Comparison of ENCODE assay signal across 25 mouse cellular contexts in the genomic region with DNA sequence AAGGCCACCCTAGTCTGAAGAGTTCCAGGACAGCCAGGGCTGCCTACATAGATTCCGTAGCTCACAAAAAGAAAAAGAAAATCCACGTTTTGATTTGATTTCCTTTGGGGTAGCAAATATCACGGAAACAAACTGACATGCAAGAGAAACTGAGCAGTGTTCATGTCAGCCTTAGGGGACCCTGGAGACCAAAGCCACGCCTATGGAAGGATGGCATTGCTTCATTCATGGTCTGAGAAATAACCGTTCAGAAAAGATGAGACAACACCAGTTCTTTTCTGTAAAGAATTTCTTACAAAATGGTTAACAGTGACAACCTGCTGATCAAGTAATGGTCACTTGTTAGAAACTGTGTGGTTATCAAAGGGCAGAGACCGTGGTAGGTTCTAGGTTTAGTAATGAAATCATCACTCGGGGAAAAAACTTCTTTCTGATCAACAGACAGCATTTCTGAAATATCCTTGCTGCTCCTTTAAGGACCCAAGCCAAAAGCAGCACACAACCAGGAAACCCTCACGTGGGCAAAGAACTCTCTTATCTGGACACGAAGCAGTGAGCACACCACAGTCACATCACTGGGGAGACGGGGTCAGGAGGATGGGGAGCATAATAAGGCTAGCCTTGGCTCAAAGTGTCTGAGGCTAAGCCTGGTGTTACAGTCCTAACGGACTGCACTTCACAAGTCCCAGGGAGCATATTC. TPM values are rescaled to one million over a fixed set of nuclear protein-coding genes. Genes with fewer than 3 reads are reported as not detected.
A peak's percentile ranks its signal among the peaks of the same experiment; 100 is the strongest.
DNase-seq lines count a peak whose midpoint lies in the region; ATAC-seq lines count a peak whose summit lies in the region.
"Had no signal": no experiment of that assay in that cellular context is flagged by ENCODE, and none has a peak within 500 bp of the region (broad histone marks: within the 10 kb centered on the region; RNA-seq: fewer than 3 reads in every experiment).

No protein-coding gene starts in this region.

- peaks cover 99% of the 10 kb centered on the region for H3K36me3 ChIP-seq in heart, embryonic 13.5 days
- H3K36me3 ChIP-seq in liver, embryonic 11.5 days (ENCODE audit: control insufficient read depth, insufficient read depth, low read length) = peaks cover 2% of the 10 kb centered on the region; the same call in 1 of the 2 replicates
- no peaks in the 10 kb centered on the region for H3K36me3 ChIP-seq in liver, embryonic 13.5 days

- H3K27ac ChIP-seq in heart, embryonic 13.5 days (replicated peaks) = peak overlapping the region; percentile 2; the same call in 1 of the 2 replicates
- H3K27ac ChIP-seq in liver, embryonic 11.5 days (ENCODE audit: low read depth, low read length) = no peak overlapping the region
- no peak overlapping the region for H3K27ac ChIP-seq in liver, embryonic 13.5 days
- H3K27ac ChIP-seq: embryonic facial prominence, embryonic 10.5 days; forebrain, embryonic 10.5 days; gastrocnemius, adult 2 months; hindbrain, embryonic 15.5 days; lung, embryonic 15.5 days; midbrain, embryonic 12.5 days had no signal

- H3K9me3 ChIP-seq in heart, embryonic 13.5 days = no peaks in the 10 kb centered on the region
- H3K9me3 ChIP-seq in liver, embryonic 11.5 days (ENCODE audit: control insufficient read depth, low read length) = no peaks in the 10 kb centered on the region
- no peaks in the 10 kb centered on the region for H3K9me3 ChIP-seq in liver, embryonic 13.5 days (replicated peaks)
- H3K9me3 ChIP-seq: embryonic facial prominence, embryonic 10.5 days; forebrain, embryonic 10.5 days; hindbrain, embryonic 15.5 days; lung, embryonic 15.5 days; midbrain, embryonic 12.5 days had no signal

- no peak for DNase-seq in heart, postnatal 10 days
- no peak for DNase-seq in liver, embryonic 11.5 days (ENCODE audit: low spot score)
- DNase-seq in liver = no peak
- no peak for DNase-seq in liver, embryonic 13.5 days
- DNase-seq in B cell, adult 2 months = no peak
- DNase-seq in urinary bladder, adult 2 months (ENCODE audit: low spot score) = no peak
- DNase-seq: adrenal gland, postnatal 36 days; cerebellum, adult 11 months; cerebellum, adult 9-11 months; gastrocnemius, adult 2 months; heart, postnatal 36 days; kidney, adult 9 months; layer of hippocampus, adult 9-11 months; lung, postnatal 4 days; thymus, postnatal 25 days had no signal

- no peak overlapping the region for H3K4me3 ChIP-seq in heart, embryonic 13.5 days
- H3K4me3 ChIP-seq in liver, embryonic 11.5 days (ENCODE audit: low read depth, low read length) = no peak overlapping the region
- H3K4me3 ChIP-seq in liver, embryonic 13.5 days (replicated peaks) = no peak overlapping the region
- H3K4me3 ChIP-seq: embryonic facial prominence, embryonic 10.5 days; forebrain, embryonic 10.5 days; gastrocnemius, adult 2 months; hindbrain, embryonic 15.5 days; lung, embryonic 15.5 days; midbrain, embryonic 12.5 days had no signal

- no peak overlapping the region for H3K9ac ChIP-seq in heart, embryonic 13.5 days
- no peak overlapping the region for H3K9ac ChIP-seq in liver, embryonic 11.5 days (ENCODE audit: low read depth, low read length)
- H3K9ac ChIP-seq in liver, embryonic 13.5 days = no peak overlapping the region
- H3K9ac ChIP-seq: hindbrain, embryonic 15.5 days; lung, embryonic 15.5 days; midbrain, embryonic 12.5 days had no signal

- intact Hi-C loops in heart, postnatal 10 days (cut with DNase I) = no loop called here

- no peak for ATAC-seq in heart, embryonic 13.5 days (ENCODE audit: extremely low read depth, insufficient number of reproducible peaks, low FRiP score, low TSS enrichment)
- ATAC-seq in liver, embryonic 11.5 days (replicated peaks; ENCODE audit: low FRiP score) = peak; percentile 16; the same call in 1 of the 2 replicates
- peak; percentile 32; the same call in 1 of the 2 replicates for ATAC-seq in liver, embryonic 13.5 days (ENCODE audit: low read depth)
- peak; percentile 69 for ATAC-seq in megakaryocyte progenitor cell, adult 5-6 weeks (replicated peaks; ENCODE audit: poor library complexity)
- ATAC-seq: CD4-positive, CD25-positive, alpha-beta regulatory T cell, adult 4 months; Patski had no signal

- no peak overlapping the region for H3K4me2 ChIP-seq in heart, embryonic 13.5 days
- peak overlapping the region; percentile 25; the same call in 1 of the 2 replicates for H3K4me2 ChIP-seq in liver, embryonic 11.5 days
- peak overlapping the region; percentile 29 for H3K4me2 ChIP-seq in liver, embryonic 13.5 days
- H3K4me2 ChIP-seq: heart, embryonic 11.5 days; hindbrain, embryonic 15.5 days; lung, embryonic 15.5 days; midbrain, embryonic 12.5 days had no signal

- 63% methylated on average over 11 of the region's 11 CpGs for WGBS in heart, embryonic 13.5 days
- WGBS in liver, embryonic 11.5 days = 69% methylated on average over 11 of the region's 11 CpGs
- WGBS in liver, embryonic 13.5 days (ENCODE audit: insufficient replicate concordance) = 45% methylated on average over 11 of the region's 11 CpGs

- peaks cover 12% of the 10 kb centered on the region; the same call in 1 of the 2 replicates for H3K4me1 ChIP-seq in heart, embryonic 13.5 days
- H3K4me1 ChIP-seq in liver, embryonic 11.5 days (replicated peaks; ENCODE audit: control insufficient read depth, insufficient read depth, low read length) = peaks cover 7% of the 10 kb centered on the region; the same call in 1 of the 2 replicates
- H3K4me1 ChIP-seq in liver, embryonic 13.5 days (replicated peaks) = peaks cover 10% of the 10 kb centered on the region
- H3K4me1 ChIP-seq: embryonic facial prominence, embryonic 10.5 days; forebrain, embryonic 10.5 days; hindbrain, embryonic 15.5 days; lung, embryonic 15.5 days had no signal

- H3K27me3 ChIP-seq in heart, embryonic 13.5 days (replicated peaks) = no peaks in the 10 kb centered on the region
- no peaks in the 10 kb centered on the region for H3K27me3 ChIP-seq in liver, embryonic 11.5 days (replicated peaks; ENCODE audit: control insufficient read depth, insufficient read depth, low read length)
- H3K27me3 ChIP-seq in liver, embryonic 13.5 days = no peaks in the 10 kb centered on the region
- H3K27me3 ChIP-seq: hindbrain, embryonic 15.5 days; lung, embryonic 15.5 days; midbrain, embryonic 12.5 days; Patski had no signal

RNA-seq across cellular contexts. Expression of a gene that starts 17.3 kb away (rescaled TPM):
- polyA plus RNA-seq in heart, embryonic 13.5 days (2015; fragmentation: Nextera tagmentation; extraction: Ambion mirVana) = 293 and 324 TPM in 2 replicates
- 100 to 1,000 TPM; 429 to 462 TPM for total RNA-seq in heart, postnatal 10 days (2021)
- polyA plus RNA-seq in liver, embryonic 11.5 days (2014; fragmentation: Nextera tagmentation; extraction: Ambion mirVana) = 18.2 and 18.6 TPM in 2 replicates
- polyA plus RNA-seq in liver, embryonic 13.5 days (2015; fragmentation: Nextera tagmentation; extraction: Ambion mirVana) = 9.1 and 12.0 TPM in 2 replicates
- 10.5 and 11.8 TPM in 2 replicates for total RNA-seq in megakaryocyte progenitor cell, adult 5-6 weeks (2015)
- 7.9 and 15.2 TPM in 2 replicates for total RNA-seq in megakaryocyte progenitor cell, adult 5-6 weeks (2017)
- 39.7 and 43.4 TPM in 2 replicates for polyA plus RNA-seq in urinary bladder, adult 2 months (2012; rRNA removed)
